Mouse (Mus musculus): ENCODE results near the gene Lhx6. TPM values are rescaled to one million over a fixed set of nuclear protein-coding genes. Genes with fewer than 3 reads are reported as not detected.
"Not testable (repeated sequence)": the region's sequence is repeated elsewhere in the genome, so short reads cannot be mapped to it uniquely, and the experiment has no call there.

Lhx6 gene
- polyA plus RNA-seq (2012; rRNA removed) = 1.8 and 3.6 TPM in 2 replicates

GRCm38 (mm10) chr2:36104956-36105741 lies at the start of gene Lhx6:
Gene Lhx6, minus strand, starts transcription at chr2:36105408.
- peak; percentile 17 for DNase-seq
- Histone ChIP-seq H3K4me3 (replicated peaks; ENCODE audit: extremely low read depth, low read depth, low read length) (peak within 1 kb of the TSS; percentile 45), H3K4me1 (ENCODE audit: control insufficient read depth, insufficient read depth, low read length) (peaks cover 5% of the 10 kb centered on the region; the same call in 1 of the 2 replicates)
- 2% methylated on average over 53 of the region's 58 CpGs for WGBS
- TF ChIP-seq CTCF (IDR thresholded peaks at IDR 0.05; ENCODE audit: insufficient read depth, low read length) = no peak
- TF ChIP-seq POLR2A (IDR thresholded peaks at IDR 0.05; ENCODE audit: borderline replicate concordance, extremely low read depth, low read depth, low read length) = no peak

GRCm38 (mm10) chr2:36152401-36152800 lies 47.2 kb upstream of the Lhx6 start:
- not testable (repeated sequence) for H3K4me1 ChIP-seq (ENCODE audit: control insufficient read depth, insufficient read depth, low read length); H3K4me3 ChIP-seq (replicated peaks; ENCODE audit: extremely low read depth, low read depth, low read length); DNase-seq
- WGBS = 95% methylated on average over 4 of the region's 4 CpGs

- TF ChIP-seq POLR2A (IDR thresholded peaks at IDR 0.05; ENCODE audit: borderline replicate concordance, extremely low read depth, low read depth, low read length) (no peak), CTCF (IDR thresholded peaks at IDR 0.05; ENCODE audit: insufficient read depth, low read length) (no peak)
- no peak for DNase-seq
- 73% methylated on average over 7 of the region's 7 CpGs for WGBS
Observed at GRCm38 (mm10) chr2:36148876-36149365, 43.7 kb upstream of the Lhx6 start.

GRCm38 (mm10) chr2:36139096-36139495 lies 33.9 kb upstream of the Lhx6 start:
- DNase-seq = no peak
- WGBS = 37% methylated on average over 2 of the region's 2 CpGs
- H3K4me1 ChIP-seq (ENCODE audit: control insufficient read depth, insufficient read depth, low read length) = peaks cover 9% of the 10 kb centered on the region; the same call in 1 of the 2 replicates
- H3K4me3 ChIP-seq (replicated peaks; ENCODE audit: extremely low read depth, low read depth, low read length) = no peak overlapping the region
- TF ChIP-seq CTCF (IDR thresholded peaks at IDR 0.05; ENCODE audit: insufficient read depth, low read length) (no peak), POLR2A (IDR thresholded peaks at IDR 0.05; ENCODE audit: borderline replicate concordance, extremely low read depth, low read depth, low read length) (no peak)

More at GRCm38 (mm10) chr2:36148876-36149365, 43.7 kb upstream of the Lhx6 start:
- H3K4me1 ChIP-seq (ENCODE audit: control insufficient read depth, insufficient read depth, low read length) = no peaks in the 10 kb centered on the region
- H3K4me3 ChIP-seq (replicated peaks; ENCODE audit: extremely low read depth, low read depth, low read length) = no peak overlapping the region

GRCm38 (mm10) chr2:36136300-36136941 lies 31.2 kb upstream of the Lhx6 start, which contains the start of the genes Mrrf and Rbm18:
Gene Mrrf, plus strand, starts transcription at chr2:36136389.
Gene Rbm18, minus strand, starts transcription at chr2:36136773.
- under 1% methylated on average over 50 of the region's 50 CpGs for WGBS
- TF ChIP-seq CTCF (IDR thresholded peaks at IDR 0.05; ENCODE audit: insufficient read depth, low read length) = no peak
- peak; percentile 79; the same call in 1 of the 2 replicates for TF ChIP-seq POLR2A (IDR thresholded peaks at IDR 0.05; ENCODE audit: borderline replicate concordance, extremely low read depth, low read depth, low read length)
- DNase-seq = peak; percentile 98
- H3K4me3 ChIP-seq (replicated peaks; ENCODE audit: extremely low read depth, low read depth, low read length) = peak within 1 kb of the TSS; percentile 86
- H3K4me1 ChIP-seq (ENCODE audit: control insufficient read depth, insufficient read depth, low read length) = peaks cover 9% of the 10 kb centered on the region; the same call in 1 of the 2 replicates

GRCm38 (mm10) chr2:36135887-36136286 lies 30.7 kb upstream of the Lhx6 start:
- H3K4me1 ChIP-seq (ENCODE audit: control insufficient read depth, insufficient read depth, low read length) = peaks cover 9% of the 10 kb centered on the region; the same call in 1 of the 2 replicates
- under 1% methylated on average over 4 of the region's 4 CpGs for WGBS
- H3K4me3 ChIP-seq (replicated peaks; ENCODE audit: extremely low read depth, low read depth, low read length) = peak overlapping the region; percentile 86
- TF ChIP-seq CTCF (IDR thresholded peaks at IDR 0.05; ENCODE audit: insufficient read depth, low read length) (no peak), POLR2A (IDR thresholded peaks at IDR 0.05; ENCODE audit: borderline replicate concordance, extremely low read depth, low read depth, low read length) (no peak)
- no peak for DNase-seq

GRCm38 (mm10) chr2:36129051-36129450 lies 23.8 kb upstream of the Lhx6 start:
- Histone ChIP-seq H3K4me1 (ENCODE audit: control insufficient read depth, insufficient read depth, low read length) (peaks cover 9% of the 10 kb centered on the region), H3K4me3 (replicated peaks; ENCODE audit: extremely low read depth, low read depth, low read length) (no peak overlapping the region)
- TF ChIP-seq POLR2A (IDR thresholded peaks at IDR 0.05; ENCODE audit: borderline replicate concordance, extremely low read depth, low read depth, low read length) (no peak), CTCF (IDR thresholded peaks at IDR 0.05; ENCODE audit: insufficient read depth, low read length) (no peak)
- no peak for DNase-seq
- 53% methylated on average over 3 of the region's 3 CpGs for WGBS

- DNase-seq = no peak
- Histone ChIP-seq H3K4me1 (ENCODE audit: control insufficient read depth, insufficient read depth, low read length) (peaks cover 9% of the 10 kb centered on the region), H3K4me3 (replicated peaks; ENCODE audit: extremely low read depth, low read depth, low read length) (no peak overlapping the region)
- no peak for TF ChIP-seq CTCF (IDR thresholded peaks at IDR 0.05; ENCODE audit: insufficient read depth, low read length)
- no peak for TF ChIP-seq POLR2A (IDR thresholded peaks at IDR 0.05; ENCODE audit: borderline replicate concordance, extremely low read depth, low read depth, low read length)
- 49% methylated on average over 4 of the region's 4 CpGs for WGBS
Observed at GRCm38 (mm10) chr2:36127973-36128372, 22.8 kb upstream of the Lhx6 start.

- TF ChIP-seq CTCF (IDR thresholded peaks at IDR 0.05; ENCODE audit: insufficient read depth, low read length) (no peak), POLR2A (IDR thresholded peaks at IDR 0.05; ENCODE audit: borderline replicate concordance, extremely low read depth, low read depth, low read length) (no peak)
- Histone ChIP-seq H3K4me3 (replicated peaks; ENCODE audit: extremely low read depth, low read depth, low read length) (no peak overlapping the region), H3K4me1 (ENCODE audit: control insufficient read depth, insufficient read depth, low read length) (peaks cover 9% of the 10 kb centered on the region)
- 75% methylated on average over 9 of the region's 9 CpGs for WGBS
- DNase-seq = no peak
Observed at GRCm38 (mm10) chr2:36126795-36127429, 21.7 kb upstream of the Lhx6 start.

Data from lung, adult 2 months (tissue).